Mouse (Mus musculus) CH12.LX (cell line): ENCODE data around the gene Gmfg. TPM values are rescaled to one million over a fixed set of nuclear protein-coding genes. Genes with fewer than 3 reads are reported as not detected.

ENCODE experiments used
- DNase-seq: peaks from one replicate; pipeline ENCODE4 v3.0.0-alpha.2; 2013; ENCODE audit errors: extremely low read depth
- H3K27ac ChIP-seq: 2 replicates; pipeline ENCODE4 v1.5.1; 2012; ENCODE audit warnings: low read depth, mild to moderate bottlenecking, control low read depth, moderate library complexity; ENCODE audit not compliant: insufficient read depth
- H3K27me3 ChIP-seq: replicated peaks from 2 replicates; pipeline ENCODE3; 2012; ENCODE audit warnings: inconsistent platforms
- H3K36me3 ChIP-seq, 2 experiments: replicated peaks in 1 of 2; 2 replicates each; pipeline versions ENCODE3 to v1.6.1; 2012; ENCODE audit warnings: inconsistent platforms in 1 of 2, low read length in 1 of 2, mild to moderate bottlenecking in 1 of 2, mixed read lengths in 1 of 2, moderate library complexity in 1 of 2; ENCODE audit not compliant: control insufficient read depth in 1 of 2, insufficient read depth in 1 of 2
- H3K4me1 ChIP-seq, 2 experiments: 2 replicates each; pipeline ENCODE4 v1.6.1; 2012; ENCODE audit warnings: inconsistent platforms in 1 of 2, moderate library complexity in 1 of 2; ENCODE audit not compliant: insufficient read depth in 2 of 2, control insufficient read depth in 1 of 2
- H3K4me2 ChIP-seq: 2 replicates; pipeline ENCODE4 v1.6.1; 2012; ENCODE audit warnings: low read depth, mild to moderate bottlenecking, control low read depth; ENCODE audit not compliant: poor library complexity, insufficient read depth, severe bottlenecking
- H3K4me3 ChIP-seq, 3 experiments: fragments of 150-350 bp in 1 of 3; sonication (generic) in 1 of 3; replicated peaks in 1 of 3; 2 replicates each; pipeline versions ENCODE3 to v1.5.1; 2011 to 2012; ENCODE audit warnings: low read depth in 2 of 3, low read length in 2 of 3, mild to moderate bottlenecking in 2 of 3, moderate library complexity in 2 of 3, control low read depth in 1 of 3, improper control_type of control experiment in 1 of 3, inconsistent platforms in 1 of 3, mixed read lengths in 1 of 3; ENCODE audit not compliant: poor library complexity in 1 of 3
- H3K79me2 ChIP-seq: replicated peaks from 2 replicates; pipeline ENCODE4 v1.6.1; 2012; ENCODE audit warnings: mild to moderate bottlenecking, moderate library complexity; ENCODE audit not compliant: control insufficient read depth, poor library complexity, insufficient read depth, severe bottlenecking; ENCODE audit errors: extremely low read depth
- H3K9ac ChIP-seq: 2 replicates; pipeline ENCODE4 v1.6.1; 2012; ENCODE audit warnings: low read depth, mild to moderate bottlenecking, control low read depth, moderate library complexity; ENCODE audit not compliant: insufficient read depth
- H3K9me3 ChIP-seq: replicated peaks from 2 replicates; pipeline ENCODE3; 2012; ENCODE audit warnings: low read length, inconsistent platforms, mixed read lengths
- BHLHE40 ChIP-seq: IDR thresholded peaks from 2 replicates; pipeline ENCODE4 v1.6.1; 2011; ENCODE audit warnings: mild to moderate bottlenecking, low read depth, low read length, improper control_type of control experiment
- CHD1 ChIP-seq: IDR thresholded peaks from 2 replicates; pipeline ENCODE4 v1.6.1; 2012; ENCODE audit warnings: low read depth, low read length, improper control_type of control experiment, inconsistent platforms
- E2F4 ChIP-seq: IDR thresholded peaks from 2 replicates; pipeline ENCODE4 v1.6.1; 2011; ENCODE audit warnings: low read depth, low read length, improper control_type of control experiment; ENCODE audit not compliant: insufficient replicate concordance
- EP300 ChIP-seq: IDR thresholded peaks from 2 replicates; pipeline ENCODE4 v1.6.1; 2011; ENCODE audit warnings: low read length, improper control_type of control experiment
- HCFC1 ChIP-seq: IDR thresholded peaks from 2 replicates; pipeline ENCODE4 v1.6.1; 2012; ENCODE audit warnings: low read depth, mild to moderate bottlenecking, inconsistent platforms, low read length, improper control_type of control experiment
- JUND ChIP-seq: conservative IDR thresholded peaks from 2 replicates; pipeline ENCODE4 v1.6.1; 2011; ENCODE audit warnings: low read depth, low read length, improper control_type of control experiment
- MAFK ChIP-seq: IDR thresholded peaks from 2 replicates; pipeline ENCODE4 v1.6.1; 2011; ENCODE audit warnings: low read length, improper control_type of control experiment; ENCODE audit not compliant: insufficient replicate concordance
- MAZ ChIP-seq: IDR thresholded peaks from 2 replicates; pipeline ENCODE4 v1.6.1; 2012; ENCODE audit warnings: low read depth, mild to moderate bottlenecking, inconsistent platforms, low read length, improper control_type of control experiment, moderate library complexity
- MEF2A ChIP-seq: IDR thresholded peaks from 2 replicates; pipeline ENCODE4 v1.6.1; 2014; ENCODE audit warnings: low read depth, mild to moderate bottlenecking, inconsistent platforms, low read length, improper control_type of control experiment, borderline replicate concordance
- MXI1 ChIP-seq: IDR thresholded peaks from 2 replicates; pipeline ENCODE4 v1.6.1; 2011; ENCODE audit warnings: mild to moderate bottlenecking, low read depth, low read length, improper control_type of control experiment
- MYC ChIP-seq: IDR thresholded peaks from 2 replicates; pipeline ENCODE4 v1.6.1; 2011; ENCODE audit warnings: low read depth, mild to moderate bottlenecking, improper control_type of control experiment, low read length
- NELFE ChIP-seq: IDR thresholded peaks from 2 replicates; pipeline ENCODE4 v1.6.1; 2011; ENCODE audit warnings: low read depth, low read length, improper control_type of control experiment
- NRF1 ChIP-seq: IDR thresholded peaks from 2 replicates; pipeline ENCODE4 v1.6.1; 2014; ENCODE audit warnings: low read depth, mild to moderate bottlenecking, inconsistent platforms, low read length, improper control_type of control experiment, moderate library complexity
- PAX5 ChIP-seq: IDR thresholded peaks from 2 replicates; pipeline ENCODE4 v1.6.1; 2012; ENCODE audit warnings: low read length, inconsistent platforms, mixed read lengths
- RAD21 ChIP-seq: IDR thresholded peaks from 2 replicates; pipeline ENCODE4 v1.6.1; 2011; ENCODE audit warnings: low read depth, mild to moderate bottlenecking, low read length, improper control_type of control experiment, moderate library complexity
- SIN3A ChIP-seq: IDR thresholded peaks from 2 replicates; pipeline ENCODE4 v1.6.1; 2012; ENCODE audit warnings: low read length, improper control_type of control experiment, inconsistent platforms
- SMC3 ChIP-seq: IDR thresholded peaks from 2 replicates; pipeline ENCODE4 v1.6.1; 2011; ENCODE audit warnings: low read depth, low read length, improper control_type of control experiment
- UBTF ChIP-seq: IDR thresholded peaks from 2 replicates; pipeline ENCODE4 v1.6.1; 2012; ENCODE audit warnings: low read depth, mild to moderate bottlenecking, inconsistent platforms, low read length, improper control_type of control experiment, moderate library complexity
- USF1 ChIP-seq: IDR thresholded peaks from 2 replicates; pipeline ENCODE4 v1.6.1; 2014; ENCODE audit warnings: low read depth, mild to moderate bottlenecking, inconsistent platforms, low read length, improper control_type of control experiment
- USF2 ChIP-seq: conservative IDR thresholded peaks from 2 replicates; pipeline ENCODE4 v1.6.1; 2011; ENCODE audit warnings: low read depth, low read length, improper control_type of control experiment
- ZC3H11A ChIP-seq: IDR thresholded peaks from 2 replicates; pipeline ENCODE4 v1.6.1; 2012; ENCODE audit warnings: low read depth, mild to moderate bottlenecking, inconsistent platforms, low read length, improper control_type of control experiment
- ZMIZ1 ChIP-seq: IDR thresholded peaks from 2 replicates; pipeline ENCODE4 v1.6.1; 2012; ENCODE audit warnings: low read depth, mild to moderate bottlenecking, inconsistent platforms, low read length, improper control_type of control experiment
- dilution Hi-C: fragments of 300-500 bp; cut with MboI; formaldehyde crosslinking; loops from 2 replicates; pipeline ENCODE4 v1.14.3; 2020; ENCODE audit warnings: low sequenced_read_pairs; ENCODE audit not compliant: extremely low pct_unique_long_range_greater_than_20kb, extremely low pct_ligation_motif_present
- in situ Hi-C: fragments of 300-500 bp; cut with MboI; formaldehyde crosslinking; loops from 3 replicates; pipeline ENCODE4 v1.14.3; 2019; ENCODE audit warnings: low sequenced_read_pairs, low pct_ligation_motif_present, low pct_unique_long_range_greater_than_20kb, mixed read lengths
- polyA plus RNA-seq: library from polyadenylated mRNA; unstranded; fragments of >175 nt; gene quantifications from 2 replicates; pipeline ENCODE4 v1.2.1, GENCODE M21; 2012; ENCODE audit warnings: low read depth; ENCODE audit not compliant: insufficient read length
- total RNA-seq, 2 experiments: library from RNA; depleted of rRNA; stranded (reverse); fragments of 300-350 nt in 1 of 2; fragments of >200 nt in 1 of 2; gene quantifications; 2 replicates each; pipeline ENCODE4 v1.2.3; 2012 to 2014

Gene Gmfg
- total and polyA plus RNA-seq, 3 experiments, result 45.1 to 87.9 (median 52.3) TPM

- H3K27me3 ChIP-seq, result peaks cover 14% of the 10 kb centered on the region
- H3K27ac ChIP-seq, result no peak overlapping the region
- no peak for DNase-seq
- no peaks in the 10 kb centered on the region for H3K79me2 ChIP-seq
- in situ Hi-C loops, result no loop called here
- no peak overlapping the region for H3K4me3 ChIP-seq
- no peak for TF ChIP-seq NELFE
- no peak for TF ChIP-seq SIN3A
- TF ChIP-seq EP300, result no peak
- TF ChIP-seq PAX5, result no peak
- no peak for TF ChIP-seq USF2
- TF ChIP-seq MEF2A, result no peak
- TF ChIP-seq ZC3H11A, result no peak
- no peak for TF ChIP-seq E2F4
- no peak for TF ChIP-seq HCFC1
- no peak for TF ChIP-seq MAZ
- TF ChIP-seq USF1, result no peak
- no peak for TF ChIP-seq UBTF
- no peak for TF ChIP-seq MAFK
- no peak overlapping the region for H3K4me2 ChIP-seq
- dilution Hi-C loops, result no loop called here
- no peak overlapping the region for H3K9ac ChIP-seq
- no peaks in the 10 kb centered on the region for H3K9me3 ChIP-seq
- H3K4me1 ChIP-seq, result peaks cover 2 to 15% of the 10 kb centered on the region in 2 experiments
- no peaks in the 10 kb centered on the region for H3K36me3 ChIP-seq
These were observed 53.7 kb downstream of the Gmfg start for GRCm38 (mm10) chr7:28490903-28491302.

GRCm38 (mm10) chr7:28492310-28492709 lies 55.1 kb downstream of the Gmfg start:
- dilution Hi-C loops, result no loop called here
- no peak for DNase-seq
- H3K27me3 ChIP-seq, result peaks cover 11% of the 10 kb centered on the region
- no peak overlapping the region for H3K4me3 ChIP-seq
- in situ Hi-C loops, result no loop called here
- H3K27ac ChIP-seq, result no peak overlapping the region
- no peaks in the 10 kb centered on the region for H3K36me3 ChIP-seq
- no peaks in the 10 kb centered on the region for H3K79me2 ChIP-seq
- H3K4me2 ChIP-seq, result no peak overlapping the region
- no peak overlapping the region for H3K9ac ChIP-seq
- no peaks in the 10 kb centered on the region for H3K9me3 ChIP-seq
- H3K4me1 ChIP-seq, result peaks cover 6 to 18% of the 10 kb centered on the region in 2 experiments
- TF ChIP-seq MYC (no peak), ZMIZ1 (no peak), MAZ (no peak), ZC3H11A (no peak), NRF1 (no peak), USF2 (no peak), BHLHE40 (no peak), JUND (no peak), MXI1 (no peak), RAD21 (no peak), SMC3 (no peak), CHD1 (no peak)
- TF ChIP-seq, all 38 proteins: peak for 0
